Mouse (Mus musculus) gastrocnemius, adult 8-10 months (tissue): ENCODE measurements around the gene 1110051M20Rik. TPM values are rescaled to one million over a fixed set of nuclear protein-coding genes. Genes with fewer than 3 reads are reported as not detected.
A peak's percentile ranks its signal among the peaks of the same experiment; 100 is the strongest.

Experiments used
- DNase-seq, 2 experiments: peaks; one replicate each; pipeline ENCODE4 v3.0.0; 2022; ENCODE audit warnings: low spot score in 2 of 2
- total RNA-seq, 4 experiments: library from RNA; stranded (reverse); gene quantifications; 2 replicates each; pipeline ENCODE4 v1.2.4; 2022

Gene 1110051M20Rik
- total RNA-seq, 4 experiments from 2014 or later: 15.2 to 21.6 (median 18.8) TPM

DNA sequence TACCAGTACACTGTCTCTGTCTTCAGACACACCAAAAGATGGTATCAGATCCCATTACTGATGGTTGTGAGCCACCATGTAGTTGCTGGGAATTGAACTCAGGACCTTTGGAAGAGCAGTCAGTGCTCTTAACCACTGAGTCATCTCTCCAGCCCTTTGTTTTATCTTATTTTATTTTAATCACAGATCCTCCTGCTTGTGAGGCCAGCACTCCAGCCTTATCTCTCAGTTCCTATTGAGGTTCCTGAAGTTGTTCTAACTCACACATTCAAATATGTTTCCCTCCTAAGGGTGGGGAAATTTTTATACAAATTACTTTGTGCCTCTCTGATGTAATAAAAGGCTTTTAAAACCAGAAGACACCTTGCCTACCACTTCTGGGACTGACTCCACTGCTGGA, 137.9 kb downstream of the 1110051M20Rik start:
- no peak for DNase-seq

DNA sequence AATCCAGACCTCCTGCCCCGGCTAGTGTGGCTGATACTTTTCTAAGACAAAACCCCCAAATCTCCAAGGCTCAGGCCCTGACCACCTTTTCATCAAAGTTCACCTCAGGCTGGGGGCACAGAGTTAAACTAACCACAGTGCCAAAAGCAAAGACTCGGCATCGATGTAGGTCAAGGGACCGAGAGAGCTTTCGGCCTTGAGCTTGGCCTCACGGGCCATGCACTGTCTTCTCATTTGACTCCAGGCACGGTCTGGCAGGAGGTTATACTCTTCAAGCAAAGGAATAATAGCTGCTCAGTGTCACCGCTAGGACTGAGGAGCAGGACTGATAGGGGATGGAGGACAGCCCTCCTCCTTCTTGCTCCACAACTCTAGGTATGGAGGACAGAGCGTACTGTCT, 138.6 kb downstream of the 1110051M20Rik start:
- DNase-seq: no peak

DNA sequence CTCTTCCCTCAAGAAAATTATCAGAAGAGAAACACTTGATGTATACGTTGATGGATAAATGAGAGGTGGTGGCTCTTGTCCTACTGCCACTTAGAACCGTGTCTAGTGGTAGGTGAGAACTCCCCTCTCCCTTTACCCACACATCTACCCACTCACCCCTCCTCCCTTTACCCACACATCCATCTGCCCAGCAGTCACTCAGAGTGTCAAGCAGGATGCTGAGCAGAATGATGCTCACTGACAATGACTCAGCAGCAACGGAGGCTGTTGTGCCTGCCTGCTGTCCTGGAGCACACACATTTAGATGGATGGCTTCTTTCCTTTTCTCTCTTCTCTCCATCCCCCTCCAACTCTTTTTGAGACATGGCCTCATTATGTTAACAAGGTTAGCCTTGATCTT, 141.7 kb downstream of the 1110051M20Rik start:
- no peak for DNase-seq

DNA sequence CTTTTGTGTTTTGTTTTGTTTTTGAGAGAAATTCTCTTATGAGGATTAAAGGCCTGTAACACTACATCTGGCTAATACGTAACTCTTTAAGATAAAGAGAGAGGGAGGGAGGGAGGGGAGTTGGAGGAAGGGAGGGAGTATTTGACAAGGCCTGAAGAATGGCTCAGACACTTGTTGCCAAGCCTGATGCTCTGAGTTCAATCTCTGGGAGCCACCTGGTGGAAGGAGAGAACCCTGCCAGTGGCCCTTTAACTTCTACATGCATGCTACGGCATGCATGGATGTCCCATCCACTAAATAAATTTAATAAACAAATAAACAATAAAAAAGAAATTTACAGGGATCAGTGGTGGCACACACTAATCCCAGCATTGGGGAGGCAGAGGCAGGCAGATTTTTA, 142.7 kb downstream of the 1110051M20Rik start:
- DNase-seq: no peak

DNA sequence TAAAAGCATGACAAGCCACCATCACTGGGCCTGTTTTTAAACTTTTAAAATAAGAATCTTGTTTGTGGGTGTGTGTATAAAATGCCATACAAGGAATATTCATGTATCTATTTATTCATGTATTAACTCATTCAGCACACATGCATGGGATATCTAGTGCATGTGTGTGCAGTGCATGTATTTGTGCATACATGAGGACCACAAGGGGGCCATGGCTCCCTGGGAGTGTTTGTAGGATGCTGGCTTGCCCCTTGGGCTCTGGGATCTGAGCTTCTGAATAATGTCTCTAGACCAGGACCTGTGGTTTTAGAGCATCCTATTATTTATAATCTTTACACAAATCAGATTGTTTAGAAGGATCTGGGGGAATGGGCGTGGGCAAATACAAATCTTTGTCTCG, 143.7 kb downstream of the 1110051M20Rik start:
- no peak for DNase-seq

DNA sequence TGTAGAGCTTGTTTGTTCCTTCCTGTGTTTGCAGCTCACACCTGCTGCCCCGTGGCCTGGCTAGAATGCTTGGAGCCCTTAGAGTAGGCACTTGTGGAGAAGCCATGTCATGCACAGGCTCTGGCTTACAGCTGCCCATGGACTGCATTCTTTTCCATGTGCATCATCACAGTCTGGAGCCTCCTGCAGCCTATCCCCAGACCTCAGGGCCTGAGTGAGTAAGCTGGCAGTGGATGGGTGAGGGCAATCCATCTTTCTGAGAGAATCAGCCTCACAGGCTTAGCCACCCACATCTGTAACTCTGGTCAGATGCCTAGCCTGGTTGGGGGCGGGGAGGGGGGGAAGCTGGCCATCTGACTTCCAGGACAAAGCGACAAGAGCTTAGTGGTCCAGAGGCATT, 145.3 kb downstream of the 1110051M20Rik start:
- DNase-seq: no peak

DNA sequence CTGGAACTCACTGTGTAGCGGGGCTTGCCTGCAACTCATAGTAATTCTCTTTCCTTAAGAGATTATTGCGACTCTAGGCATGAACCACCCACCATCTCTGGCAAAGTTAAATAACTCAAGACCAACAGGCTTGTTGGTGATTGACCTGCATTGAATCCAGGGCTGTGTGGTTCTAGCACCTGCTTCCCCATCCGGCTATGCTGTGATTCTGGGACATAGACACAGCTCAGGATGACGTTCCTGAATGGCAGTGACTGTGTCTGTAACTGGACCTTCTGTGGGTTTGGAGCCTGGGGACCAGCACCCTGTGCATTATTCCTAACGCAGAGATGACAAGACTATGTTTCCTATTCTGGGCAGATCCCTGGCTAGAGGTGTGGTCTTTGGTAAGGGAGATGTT, 148.6 kb downstream of the 1110051M20Rik start:
- DNase-seq: no peak

DNA sequence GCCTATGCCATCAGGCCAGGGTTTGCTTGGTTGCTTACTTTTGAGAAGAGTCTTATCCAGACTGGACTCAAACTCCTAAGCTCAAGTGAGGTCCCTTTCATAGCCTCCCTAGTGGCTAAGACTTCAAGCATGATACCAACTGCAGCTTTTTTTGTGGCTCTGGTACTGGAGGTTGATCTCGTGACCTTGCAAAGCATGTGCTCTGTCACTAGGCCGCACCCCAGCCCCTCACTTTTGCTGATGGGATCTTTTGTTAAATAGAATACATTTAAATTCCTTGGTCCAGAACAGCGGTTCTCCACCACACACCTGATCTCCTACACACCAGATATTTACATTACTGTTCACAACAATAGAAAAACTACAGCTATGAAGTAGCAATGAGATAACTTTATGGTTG, 150.3 kb downstream of the 1110051M20Rik start:
- no peak for DNase-seq

DNA sequence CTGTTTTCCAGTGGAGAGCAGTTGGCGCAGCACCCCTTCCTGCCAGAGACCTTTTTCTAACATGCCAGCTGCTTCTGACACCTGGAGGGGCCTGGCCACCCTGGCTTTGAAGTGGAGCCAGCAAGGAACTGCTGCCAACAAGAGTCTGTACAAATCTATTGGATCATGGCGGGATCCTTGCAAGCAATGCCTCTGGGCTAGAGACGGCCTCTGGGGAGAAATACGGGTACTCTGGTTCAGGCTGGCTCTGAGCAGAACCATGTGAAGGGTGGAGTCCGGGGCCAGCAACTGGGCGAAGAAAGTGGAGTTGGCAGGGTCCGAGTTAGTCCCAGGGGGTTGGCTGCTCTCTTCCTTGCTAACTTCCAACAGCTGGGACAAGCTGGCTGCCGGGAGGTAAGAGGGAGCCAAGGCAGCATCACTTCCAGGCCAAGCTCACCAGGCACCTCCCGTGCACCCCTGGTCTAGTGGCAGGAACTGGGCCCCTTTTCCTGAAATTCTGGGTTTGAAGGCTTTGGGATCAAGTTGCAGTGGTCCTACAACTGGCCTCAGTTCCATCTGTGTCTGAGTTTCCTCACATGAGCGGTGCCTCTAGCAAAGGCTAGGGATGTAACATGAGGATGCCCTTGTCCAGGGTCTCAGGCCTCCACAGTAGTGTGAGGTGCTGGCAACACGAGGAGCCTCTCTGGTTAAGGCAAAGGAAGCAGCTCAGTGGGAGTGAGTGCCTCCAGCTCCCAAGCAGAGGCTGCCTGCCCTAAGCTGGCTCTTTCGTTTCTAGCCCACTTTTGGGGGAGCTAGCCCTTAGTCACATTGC, 153.1 kb downstream of the 1110051M20Rik start:
- DNase-seq: peak; percentile 58 to 75

DNA sequence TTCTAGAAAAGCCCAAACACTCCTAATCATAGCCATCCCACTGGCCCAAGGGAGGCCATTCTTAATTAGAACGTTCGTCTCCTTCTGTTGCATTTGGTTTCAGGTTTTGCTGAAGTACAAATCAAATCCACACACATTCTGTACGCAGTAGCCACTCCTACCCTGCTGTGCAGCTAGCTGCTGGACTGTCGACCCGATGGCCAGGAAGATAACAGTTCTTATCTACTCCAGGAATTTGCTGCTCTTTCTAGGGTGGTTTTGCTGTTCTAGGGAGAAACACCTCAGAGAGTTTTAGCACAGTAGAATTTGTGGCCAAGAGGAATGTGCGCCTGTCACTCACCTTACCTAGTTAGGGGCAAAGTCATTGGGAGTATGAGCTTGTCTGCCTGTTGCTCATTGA, 156.9 kb downstream of the 1110051M20Rik start:
- DNase-seq: no peak

DNA sequence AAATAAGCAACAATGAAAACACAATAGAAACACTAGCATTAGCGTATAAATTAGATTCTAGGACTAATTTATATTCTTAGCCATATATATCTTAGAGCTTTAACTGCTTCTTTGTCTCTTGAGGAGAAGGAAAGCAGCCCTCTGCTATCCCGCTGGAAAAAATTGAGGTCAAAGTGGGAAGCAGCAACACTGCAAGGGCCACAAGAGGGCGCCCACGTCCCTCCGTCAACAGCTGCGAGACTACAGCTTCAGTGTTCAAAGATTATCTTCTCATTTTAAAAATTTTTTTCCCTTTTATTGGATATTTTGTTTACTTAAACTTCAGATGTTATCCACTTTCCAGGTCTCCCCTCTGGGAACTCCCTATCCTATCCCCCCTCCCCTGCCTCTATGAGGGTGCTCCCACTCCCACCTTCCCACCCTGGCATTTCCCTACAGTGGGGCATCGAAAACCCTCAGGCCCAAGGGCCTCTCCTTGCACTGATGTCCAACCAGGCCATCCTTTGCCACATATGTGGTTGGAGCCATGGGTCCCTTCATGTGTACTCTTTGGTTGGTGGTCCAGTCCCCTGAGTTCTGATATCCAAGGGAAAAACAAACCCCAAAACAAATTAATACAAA, 158.5 kb downstream of the 1110051M20Rik start:
- peak; percentile 59 to 69 for DNase-seq

DNA sequence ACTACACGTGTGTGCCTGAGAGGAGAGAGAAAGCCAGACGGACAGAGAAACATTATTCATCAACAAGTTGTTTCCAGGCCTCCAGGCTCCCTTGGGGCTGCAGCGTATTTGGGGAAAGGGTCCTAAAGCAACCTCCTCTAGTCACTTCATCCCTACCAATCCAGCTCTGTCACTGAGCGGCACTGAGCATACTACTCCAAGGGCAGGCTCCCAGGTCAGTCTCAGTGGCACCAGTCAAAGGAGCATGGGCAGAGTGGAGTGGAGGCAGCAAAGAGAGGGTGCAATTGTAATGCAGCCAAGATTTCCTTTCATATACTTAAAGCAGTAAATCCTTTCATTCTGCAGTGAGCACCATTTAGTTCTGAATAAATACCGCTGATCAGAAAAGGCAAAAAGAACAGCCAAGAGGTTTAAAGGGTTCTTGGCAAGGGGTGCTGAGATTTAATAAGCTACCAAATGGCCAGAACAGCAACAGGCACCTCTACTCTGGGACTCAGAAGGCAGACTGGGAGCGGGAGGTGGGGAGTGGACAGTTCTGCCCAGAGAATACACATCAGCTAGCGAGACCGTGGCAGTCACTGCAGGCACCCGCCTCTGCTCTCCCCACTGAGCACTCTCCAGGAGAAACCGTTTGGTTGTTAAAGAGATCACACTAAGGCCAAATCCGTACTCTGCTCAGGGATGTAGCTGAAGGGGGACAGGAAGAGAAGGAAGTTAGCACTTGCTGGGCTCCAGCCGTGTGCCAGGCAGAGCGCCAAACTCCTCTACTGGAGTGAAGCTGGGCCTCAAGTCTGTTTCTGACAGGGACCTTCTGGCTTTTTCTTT, 159.9 kb downstream of the 1110051M20Rik start:
- no peak for DNase-seq

DNA sequence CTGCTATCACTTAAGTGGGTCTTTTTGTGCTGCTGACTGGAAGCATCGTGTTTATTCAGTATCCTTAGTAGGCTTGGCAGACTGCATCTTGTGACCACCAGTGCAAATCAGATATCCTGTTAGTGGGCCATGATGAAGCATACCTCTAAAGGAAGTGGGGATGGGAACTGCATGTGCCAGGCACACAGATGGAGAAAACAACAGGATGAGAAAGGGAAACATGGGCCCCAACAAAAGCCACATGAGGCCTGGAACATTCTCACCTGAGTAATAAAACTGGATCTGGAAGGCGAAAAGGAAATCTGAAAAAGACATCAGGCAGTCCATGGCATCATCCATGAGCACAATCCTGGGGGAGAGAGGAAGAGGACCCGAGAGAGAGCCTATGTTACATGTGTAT, 160.5 kb downstream of the 1110051M20Rik start:
- no peak for DNase-seq

DNA sequence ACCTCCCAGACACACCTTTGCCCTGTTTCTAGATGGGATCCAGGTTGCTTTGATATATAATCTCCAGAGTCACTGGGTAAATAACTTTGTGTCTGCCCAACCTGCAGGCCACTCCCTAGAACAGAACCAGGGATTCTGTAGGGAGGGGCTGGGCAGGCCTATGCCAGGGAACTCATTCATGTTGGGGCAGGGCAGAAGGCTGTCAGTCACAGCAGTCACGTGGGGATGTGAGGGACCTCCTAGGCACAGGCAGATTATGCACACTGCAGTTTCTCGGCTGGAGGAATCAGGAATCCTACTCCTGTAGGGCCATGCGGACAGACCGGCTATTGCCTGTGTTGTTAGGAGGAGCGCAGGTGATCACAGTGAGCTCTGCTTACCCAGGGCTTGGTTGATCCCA, 163.1 kb downstream of the 1110051M20Rik start:
- DNase-seq: no peak

DNA sequence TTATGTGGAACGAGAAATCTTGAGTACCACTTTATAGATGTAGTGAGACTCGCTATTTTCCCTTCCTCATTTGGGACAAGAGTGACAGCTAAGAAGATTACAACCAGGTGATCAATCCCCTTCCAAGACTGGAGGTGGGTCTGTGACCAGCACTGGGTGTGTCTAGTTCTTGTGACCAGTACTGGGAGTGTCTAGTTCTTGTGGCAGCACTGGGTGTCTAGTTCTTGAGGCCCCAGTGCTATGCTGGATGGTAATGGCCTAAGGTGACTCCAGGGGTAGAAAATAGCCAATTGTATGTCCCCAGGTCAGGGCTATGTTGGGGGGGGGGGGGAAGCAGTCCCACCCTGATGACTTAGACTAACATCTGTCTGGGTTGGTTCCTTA, 165.1 kb downstream of the 1110051M20Rik start:
- DNase-seq: no peak

DNA sequence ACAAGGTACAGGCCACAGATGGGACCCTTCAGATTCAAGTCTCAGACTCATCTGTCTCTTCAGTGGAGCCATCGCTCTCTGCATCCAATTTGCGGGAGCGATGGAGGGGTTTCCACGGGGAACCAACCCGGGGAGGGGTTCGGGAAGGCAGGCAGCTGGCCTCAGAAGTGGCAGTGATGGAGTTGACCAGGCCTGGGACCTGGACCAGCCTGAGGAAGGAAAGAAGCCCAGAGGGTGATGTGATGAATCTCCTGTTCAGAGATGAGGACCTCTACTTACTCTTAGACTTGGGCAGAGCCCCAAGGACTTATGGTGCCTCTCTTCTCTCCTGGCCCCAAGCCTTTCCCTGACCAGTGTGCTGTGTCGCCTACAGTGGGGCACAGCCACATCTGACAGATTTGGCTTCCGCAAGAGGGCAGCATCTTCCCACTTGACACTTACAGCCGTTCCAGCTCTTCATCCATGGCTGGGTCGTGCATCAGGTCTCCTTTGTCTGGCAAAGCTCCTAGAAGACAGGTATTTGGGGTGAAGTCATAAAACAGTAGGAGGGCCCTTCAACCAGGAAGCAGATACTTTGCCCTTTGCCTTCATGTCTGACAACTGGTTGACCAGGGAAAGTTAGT, 165.6 kb downstream of the 1110051M20Rik start:
- DNase-seq: no peak

DNA sequence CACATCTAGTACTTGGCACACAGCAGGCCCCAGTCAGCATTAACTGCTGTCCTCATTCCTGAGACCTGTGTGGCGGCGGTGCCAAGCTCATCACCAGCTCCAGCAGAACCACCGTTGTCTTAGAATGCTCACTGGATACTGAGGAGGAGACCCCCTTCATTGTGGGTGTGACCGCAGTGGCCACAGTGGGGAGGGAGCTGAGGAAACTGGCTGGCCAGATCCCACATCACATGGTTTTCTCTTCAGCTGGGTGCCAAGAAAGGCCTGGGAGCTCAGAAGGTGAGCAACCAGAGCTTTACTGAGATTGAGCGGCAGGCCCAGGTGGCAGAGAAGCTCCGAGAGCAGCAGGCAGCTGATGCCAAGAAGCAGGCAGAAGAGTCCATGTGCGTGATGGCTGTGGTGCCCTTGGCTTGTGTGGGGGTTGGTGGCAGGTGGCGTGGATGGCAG, 174.8 kb downstream of the 1110051M20Rik start:
- DNase-seq: peak; percentile 66 to 84

DNA sequence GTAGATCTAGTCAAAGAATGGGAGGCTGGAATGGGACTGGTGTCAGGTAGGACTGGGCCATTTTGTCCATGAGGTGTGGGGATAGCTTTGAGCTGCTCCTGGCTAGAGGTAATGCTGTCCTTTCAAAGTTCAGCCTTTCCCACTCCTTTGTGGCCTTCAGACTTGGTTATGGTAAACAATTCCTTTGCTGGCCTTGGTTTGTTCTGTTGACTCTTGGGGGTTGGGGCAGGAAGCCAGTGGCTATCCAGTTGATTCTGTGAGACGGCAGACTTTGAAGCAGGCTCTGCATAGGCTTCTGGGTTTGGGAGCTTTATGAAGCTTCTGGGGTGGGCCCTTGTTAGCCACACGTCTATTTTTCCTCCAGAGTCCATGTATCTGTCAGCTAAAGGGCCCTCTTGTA, 175.8 kb downstream of the 1110051M20Rik start:
- DNase-seq: no peak

DNA sequence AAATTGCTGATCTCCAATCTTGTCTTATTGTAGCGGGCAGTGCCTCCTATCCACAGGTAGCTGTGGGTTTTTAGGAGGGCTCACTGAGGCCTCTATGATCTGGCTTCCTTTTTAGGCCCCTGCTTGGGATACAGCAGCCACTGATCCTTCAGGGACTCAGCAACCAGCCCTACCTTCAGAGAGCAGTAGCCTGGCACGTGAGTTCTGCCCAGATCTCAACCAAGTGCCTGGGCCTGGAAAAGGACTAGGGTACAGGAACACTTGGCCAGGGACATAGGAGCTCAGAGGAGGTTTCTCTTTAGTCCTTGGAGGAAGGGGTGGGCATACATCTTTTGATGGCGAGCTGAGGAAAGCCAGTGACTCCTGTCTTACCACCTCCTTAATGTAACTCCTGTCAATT, 176.5 kb downstream of the 1110051M20Rik start:
- DNase-seq: no peak

DNA sequence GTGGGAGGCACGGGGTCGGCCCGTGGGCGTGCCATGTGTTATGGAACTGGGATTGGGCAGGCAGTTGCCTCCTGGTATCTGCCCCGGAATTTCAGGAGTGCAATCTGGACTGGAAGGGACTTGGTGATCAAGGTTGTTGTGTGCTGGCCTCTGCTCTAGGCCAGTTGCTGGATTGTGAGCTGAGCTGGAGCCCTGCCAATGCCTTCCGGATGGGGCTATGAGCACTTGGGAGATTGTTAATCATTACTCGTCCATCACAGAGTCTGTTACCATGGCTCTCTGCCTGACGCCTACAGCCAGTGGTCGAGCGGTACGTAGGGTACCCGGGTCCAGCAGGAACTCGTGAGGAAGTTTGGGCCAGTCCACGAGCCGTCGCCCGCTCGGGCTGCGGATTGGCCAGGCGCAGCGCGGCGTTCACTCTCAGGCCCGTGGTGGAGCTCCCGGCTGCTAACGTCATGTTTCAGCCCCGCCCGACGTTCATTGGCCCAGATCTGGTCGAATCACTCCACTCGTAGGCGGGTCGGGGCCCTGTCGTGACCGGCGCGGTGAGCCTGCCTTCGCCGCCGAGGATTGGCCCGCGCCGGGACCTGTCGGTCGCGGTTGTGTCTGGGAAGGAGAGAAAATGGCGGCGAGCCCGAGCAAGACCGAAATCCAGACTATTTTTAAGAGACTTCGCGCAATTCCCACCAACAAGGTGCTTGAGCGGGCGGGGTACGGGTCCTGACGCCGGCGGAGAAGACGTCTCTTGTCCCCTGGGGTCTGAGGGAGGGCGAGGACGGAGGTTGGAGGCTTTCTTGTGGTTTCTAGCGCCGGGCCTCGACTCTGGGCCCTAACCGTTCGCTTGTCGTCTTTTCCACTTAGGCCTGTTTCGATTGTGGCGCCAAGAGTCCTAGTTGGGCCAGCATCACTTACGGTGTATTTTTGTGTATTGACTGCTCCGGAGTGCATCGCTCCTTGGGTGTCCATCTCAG, 179.5 kb downstream of the 1110051M20Rik start, which contains the start of gene Arfgap2:
Arfgap2 (plus strand) TSS at position 264 of the 971 bp plus-strand sequence.
- peak; percentile 95 to 98 for DNase-seq
